Mouse (Mus musculus) left cerebral cortex, postnatal 36 days (tissue): ENCODE data around the gene Slc9a3r2. TPM values are rescaled to one million over a fixed set of nuclear protein-coding genes. Genes with fewer than 3 reads are reported as not detected.

Experiments
- DNase-seq, 2 experiments: peaks; one replicate each; pipeline ENCODE4 v3.0.0; 2021 to 2022; ENCODE audit warnings: low spot score in 2 of 2, mixed read lengths in 1 of 2
- intact Hi-C: fragments of 180-260 bp; cut with DNase I; formaldehyde crosslinking; loops from one replicate; pipeline ENCODE4 v1.15.1; 2025
- total RNA-seq, 2 experiments: library from RNA; stranded (reverse); gene quantifications; 2 replicates each; pipeline ENCODE4 v1.2.3; 2021

Slc9a3r2 gene
- total RNA-seq = 10 to 100 TPM; 51.0 to 51.2 TPM

DNA sequence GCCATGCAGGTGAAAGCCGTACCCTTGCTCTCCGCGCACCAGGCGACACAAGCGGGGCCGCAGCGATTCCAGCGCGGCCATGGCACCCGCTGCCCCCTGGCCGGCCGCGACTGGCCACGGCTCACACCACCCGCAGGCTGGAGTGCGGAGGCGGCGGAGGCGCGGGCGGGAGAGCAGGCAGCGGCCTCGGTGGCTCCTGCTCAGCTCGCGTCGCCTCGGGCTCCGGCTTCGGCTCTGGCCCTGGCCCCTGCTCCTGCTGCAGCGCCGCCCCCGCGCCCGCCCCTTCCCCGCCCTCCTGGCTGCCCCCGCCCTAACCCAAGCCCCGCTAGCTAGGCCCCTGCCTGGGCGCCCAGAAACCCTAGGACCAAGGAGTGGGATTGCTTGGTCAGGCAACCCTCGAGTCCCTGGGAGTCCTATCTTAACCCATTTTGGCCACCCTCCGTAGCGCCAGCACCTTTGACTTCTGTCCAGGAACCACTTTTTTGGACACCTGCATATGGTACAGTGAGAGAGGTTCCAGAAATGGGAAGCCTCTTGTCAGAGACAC is at the start of gene Slc9a3r2:
Gene Slc9a3r2 (minus strand): TSS at position 258 of the 547 bp plus-strand sequence.
- intact Hi-C loops = loop anchor here (5.0 kb wide), 1 partner anchor 113 kb away; no protein-coding TSS in a partner anchor
- peak in 1 of 2 experiments; percentile 45 for DNase-seq

DNA sequence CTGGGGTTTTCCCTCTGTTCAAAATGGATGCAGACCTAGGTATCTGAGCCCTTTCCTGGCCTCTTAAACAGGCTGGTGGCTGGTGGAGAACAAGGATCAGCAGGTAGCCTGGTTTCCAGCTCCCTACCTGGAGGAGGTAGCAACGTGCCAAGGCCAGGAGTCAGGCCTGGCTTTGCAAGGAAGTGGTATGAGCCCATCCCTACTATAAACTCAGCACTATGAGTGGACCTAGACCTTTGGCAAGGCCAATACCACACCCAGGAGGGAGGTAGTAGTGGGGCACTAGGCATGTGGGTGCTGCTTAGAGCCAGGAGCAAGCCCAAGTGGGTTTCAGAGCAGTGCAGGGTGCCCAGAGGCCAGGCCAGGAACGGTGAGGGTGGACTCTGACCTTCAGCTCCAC is 49.3 kb upstream of the Slc9a3r2 start:
- no peak for DNase-seq
- intact Hi-C loops = no loop called here

DNA sequence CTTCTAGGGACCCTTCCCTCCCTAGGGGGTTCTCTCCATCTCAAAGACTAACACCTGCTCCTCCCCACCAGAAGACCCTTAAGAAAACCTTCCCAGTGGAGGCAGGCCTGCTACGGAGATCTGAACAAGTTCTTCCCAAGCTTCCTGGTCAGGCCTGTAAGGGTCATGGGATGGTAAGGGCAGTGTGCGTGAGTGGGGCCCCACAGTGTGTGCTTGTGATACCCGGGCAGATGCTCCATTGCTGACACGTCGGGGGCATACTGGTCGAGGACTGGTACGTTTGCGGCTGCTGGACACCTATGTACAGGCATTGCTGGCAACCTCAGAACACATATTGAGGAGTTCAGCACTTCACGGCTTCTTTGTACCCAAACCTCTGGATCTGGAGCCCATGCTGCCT is 48.6 kb upstream of the Slc9a3r2 start:
- no peak for DNase-seq
- intact Hi-C loops = no loop called here

DNA sequence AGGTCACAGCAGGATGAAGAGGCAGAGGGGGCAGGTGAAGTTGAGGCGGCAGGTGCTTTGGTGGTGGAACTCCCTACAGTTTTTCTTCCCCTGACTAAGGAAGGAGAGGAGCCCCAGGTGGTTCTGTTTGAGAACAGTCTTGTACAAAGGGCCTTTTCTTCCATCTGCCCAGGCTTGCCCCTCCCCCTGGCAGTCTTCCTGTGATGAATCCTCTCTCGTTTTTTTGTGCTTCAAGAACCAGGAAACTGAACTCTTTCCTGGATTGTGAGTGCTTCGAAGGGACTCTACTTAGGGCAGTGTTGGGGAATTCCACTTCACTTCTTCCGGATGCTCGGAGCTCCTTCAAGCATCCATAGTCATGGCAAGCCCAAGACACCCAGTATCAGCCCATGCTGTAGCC is 47.9 kb upstream of the Slc9a3r2 start:
- intact Hi-C loops = no loop called here
- no peak for DNase-seq

DNA sequence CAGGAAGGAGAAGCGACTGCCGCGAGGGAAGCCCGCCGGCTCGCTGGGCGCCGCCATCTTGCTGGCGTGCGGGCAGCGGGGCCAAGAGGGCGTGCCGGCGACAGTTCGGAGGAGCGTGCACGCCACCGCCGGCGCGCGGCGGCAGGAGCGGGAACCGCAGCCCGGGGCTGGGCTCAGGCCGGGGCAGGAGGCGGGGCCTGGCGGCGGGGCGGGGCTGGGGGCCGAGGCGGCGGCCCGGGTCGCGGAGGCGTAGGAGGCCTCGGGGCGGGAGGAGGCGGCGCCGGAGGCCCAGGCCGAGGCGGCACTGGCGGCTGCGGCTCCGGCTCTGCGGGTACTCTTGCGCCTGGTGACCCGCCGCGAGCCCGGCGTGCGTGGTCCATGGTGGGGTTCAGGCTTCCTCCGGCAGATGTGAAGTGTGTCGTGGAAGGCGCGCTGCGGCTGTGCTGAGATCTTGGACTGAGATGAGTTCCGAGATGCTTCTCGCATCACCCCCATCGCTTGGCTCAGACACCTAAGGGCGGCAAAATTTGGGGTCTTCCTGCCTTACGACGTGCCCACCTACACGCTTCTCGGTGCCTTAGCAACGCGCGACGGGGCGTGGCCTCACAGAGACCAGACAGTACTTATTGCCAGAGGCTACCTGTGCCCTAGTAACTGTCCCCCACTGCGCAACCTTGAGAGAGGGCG is 46.0 kb upstream of the Slc9a3r2 start, which contains the start of the genes Gfer and Noxo1:
Gene Gfer (minus strand): TSS at position 146 of the 687 bp plus-strand sequence.
Gene Noxo1 (plus strand): TSS at position 224 of the 687 bp plus-strand sequence.
- peak; percentile 81 to 87 for DNase-seq
- intact Hi-C loops = no loop called here

DNA sequence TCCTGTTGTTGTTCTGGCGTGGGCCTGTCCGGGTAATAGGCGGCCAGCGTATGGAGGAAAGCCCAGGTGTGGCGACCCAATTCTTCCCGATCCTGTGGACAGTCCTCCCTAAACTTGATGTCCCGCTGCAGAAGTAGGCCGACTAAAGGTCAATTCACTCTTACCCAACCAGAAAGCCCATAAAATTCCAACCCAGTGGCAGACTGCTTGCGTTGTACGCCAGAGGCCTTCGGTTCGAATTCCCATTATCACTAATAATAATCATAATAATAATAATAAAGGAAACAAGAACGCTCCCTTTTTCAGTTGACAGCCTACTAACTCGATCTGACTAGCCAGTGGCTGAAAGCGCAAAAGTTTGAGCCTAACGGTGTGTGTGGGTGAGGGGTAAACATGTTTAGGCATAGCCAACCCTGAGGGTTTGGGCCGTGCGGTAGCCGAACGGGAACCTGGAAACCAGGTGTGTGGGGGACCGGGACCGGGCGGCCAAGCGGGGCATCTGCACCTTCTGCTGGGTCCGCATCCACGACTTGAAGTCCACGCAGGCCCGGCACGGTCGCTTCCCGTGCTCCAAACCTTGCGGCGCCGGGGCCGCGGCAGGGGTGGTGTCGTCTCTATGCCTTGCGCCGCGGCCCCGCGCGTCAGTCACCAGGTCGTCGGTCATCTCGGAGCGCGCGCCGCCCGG is 45.3 kb upstream of the Slc9a3r2 start:
- intact Hi-C loops = no loop called here
- no peak for DNase-seq

DNA sequence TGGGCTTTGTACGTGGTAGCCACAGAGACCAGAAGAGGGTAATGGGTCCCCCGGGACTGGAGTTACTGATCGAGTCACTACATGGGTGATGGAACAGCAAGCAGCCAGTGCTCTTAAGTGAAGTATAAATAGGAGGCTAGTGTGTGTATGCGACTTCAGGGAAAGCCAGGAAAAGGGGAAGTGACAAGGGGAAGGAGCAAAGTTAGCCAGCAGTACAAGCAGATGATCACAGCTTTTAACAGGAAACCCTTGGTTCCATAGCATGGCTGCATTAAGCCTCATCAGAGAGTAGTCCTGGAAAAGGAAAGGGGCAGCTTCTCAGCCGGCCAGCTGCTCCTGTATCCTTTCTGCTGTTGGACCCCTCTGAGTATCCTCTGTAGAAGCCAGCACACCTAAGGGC is 42.3 kb upstream of the Slc9a3r2 start:
- intact Hi-C loops = no loop called here
- no peak for DNase-seq

DNA sequence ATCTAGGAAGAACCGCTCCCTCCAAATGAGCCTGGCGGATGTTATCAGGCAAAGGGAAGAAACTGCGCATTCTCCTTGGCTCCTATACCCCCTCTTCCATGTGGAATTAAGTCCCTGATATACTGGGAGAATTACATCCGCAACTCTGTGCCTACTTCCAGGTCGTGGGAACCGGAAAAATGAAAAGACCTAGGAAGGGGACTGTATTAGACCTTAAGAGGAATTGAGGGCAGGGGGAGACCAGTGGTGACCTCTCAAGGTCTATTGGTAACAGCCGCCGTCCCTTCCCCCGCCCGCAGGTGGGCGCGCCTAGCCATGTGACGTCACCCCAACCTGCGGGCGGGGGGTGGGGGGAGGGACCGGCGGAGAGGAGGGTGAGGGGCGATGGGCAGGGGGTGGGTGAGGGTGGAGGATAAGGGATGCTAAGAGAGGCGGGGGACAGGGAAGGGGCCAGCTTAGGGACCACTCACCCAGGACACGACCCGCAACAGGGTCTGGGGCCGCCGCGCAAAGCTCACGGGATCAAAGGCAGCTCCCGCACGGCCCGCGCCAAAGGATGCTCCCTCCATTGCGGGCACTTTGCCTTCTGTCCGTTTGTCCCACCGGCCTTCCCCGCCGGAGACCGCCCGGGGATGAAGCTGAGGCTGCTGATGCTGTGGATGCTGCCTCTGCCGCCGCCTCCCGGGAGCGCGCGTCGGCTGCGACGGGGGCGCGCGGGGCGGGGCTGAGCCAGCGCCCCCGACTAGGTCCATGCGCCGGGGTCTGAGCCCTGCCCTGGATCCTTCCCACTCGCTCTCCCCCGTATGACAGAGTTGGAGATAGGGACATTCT is 39.3 kb upstream of the Slc9a3r2 start, which contains the start of gene Syngr3:
Gene Syngr3 (minus strand): TSS at position 705 of the 831 bp plus-strand sequence.
- peak; percentile 58 to 66 for DNase-seq
- intact Hi-C loops = no loop called here

DNA sequence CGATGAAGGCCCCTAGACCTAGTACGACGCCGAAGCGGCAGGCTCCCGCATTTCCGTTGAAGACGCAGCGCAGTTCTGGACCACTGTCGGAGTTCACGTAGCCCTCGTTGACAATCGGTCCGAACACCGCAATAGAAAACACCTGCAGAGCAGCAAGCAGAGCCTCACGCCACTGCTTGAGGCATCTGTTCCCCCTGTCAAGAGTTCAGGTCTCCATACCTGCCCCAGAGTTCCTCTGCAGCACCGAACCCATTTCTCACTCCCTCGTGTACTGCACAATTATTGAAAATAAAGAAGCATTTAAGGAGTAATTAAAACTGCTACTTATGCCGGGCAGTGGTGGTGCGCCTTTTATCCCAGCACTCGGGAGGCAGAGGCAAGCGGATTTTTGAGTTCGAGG is 37.5 kb upstream of the Slc9a3r2 start:
- no peak for DNase-seq
- intact Hi-C loops = no loop called here

DNA sequence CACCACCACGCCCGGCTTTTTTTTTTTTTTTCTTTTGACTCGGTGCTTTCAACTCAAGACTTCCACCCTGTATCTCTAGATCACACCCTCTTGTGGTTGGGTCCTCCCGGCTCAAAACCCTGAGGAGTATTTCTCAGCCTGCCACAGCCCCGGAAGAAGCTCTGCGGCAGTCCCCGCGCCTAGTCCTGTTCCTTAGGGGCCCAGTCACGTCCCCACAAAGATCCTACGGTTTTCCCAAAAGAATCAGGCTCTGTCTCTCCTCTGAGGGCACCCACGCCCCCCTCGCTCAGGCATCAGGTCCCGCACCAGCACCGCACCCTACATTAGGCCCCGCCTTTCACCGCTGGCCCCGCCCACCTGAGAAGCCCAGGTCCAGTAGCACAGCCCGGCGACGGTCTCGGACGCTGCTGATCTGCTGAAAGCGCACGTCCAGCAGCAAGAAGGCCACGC is 37.0 kb upstream of the Slc9a3r2 start:
- intact Hi-C loops = no loop called here
- DNase-seq = no peak

DNA sequence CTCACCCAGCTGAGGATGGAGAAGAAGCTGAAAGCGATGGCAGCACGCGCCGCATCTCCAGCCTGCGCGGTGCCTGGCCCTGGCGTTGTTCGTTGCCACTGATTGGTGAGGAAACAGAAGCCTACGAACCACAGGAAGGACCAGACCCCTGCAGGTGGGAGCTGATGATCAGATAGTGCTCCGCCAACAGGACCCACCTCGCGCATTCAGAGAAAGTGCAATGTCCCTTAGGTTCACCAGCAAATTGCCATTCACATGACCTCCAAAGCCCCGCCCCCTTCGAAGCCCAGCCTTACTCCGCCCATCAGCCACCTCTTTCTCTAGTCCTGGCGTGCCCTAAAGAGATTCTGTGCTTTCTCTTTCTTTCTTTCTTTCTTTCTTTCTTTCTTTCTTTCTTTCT is 36.4 kb upstream of the Slc9a3r2 start:
- intact Hi-C loops = no loop called here
- DNase-seq = no peak

DNA sequence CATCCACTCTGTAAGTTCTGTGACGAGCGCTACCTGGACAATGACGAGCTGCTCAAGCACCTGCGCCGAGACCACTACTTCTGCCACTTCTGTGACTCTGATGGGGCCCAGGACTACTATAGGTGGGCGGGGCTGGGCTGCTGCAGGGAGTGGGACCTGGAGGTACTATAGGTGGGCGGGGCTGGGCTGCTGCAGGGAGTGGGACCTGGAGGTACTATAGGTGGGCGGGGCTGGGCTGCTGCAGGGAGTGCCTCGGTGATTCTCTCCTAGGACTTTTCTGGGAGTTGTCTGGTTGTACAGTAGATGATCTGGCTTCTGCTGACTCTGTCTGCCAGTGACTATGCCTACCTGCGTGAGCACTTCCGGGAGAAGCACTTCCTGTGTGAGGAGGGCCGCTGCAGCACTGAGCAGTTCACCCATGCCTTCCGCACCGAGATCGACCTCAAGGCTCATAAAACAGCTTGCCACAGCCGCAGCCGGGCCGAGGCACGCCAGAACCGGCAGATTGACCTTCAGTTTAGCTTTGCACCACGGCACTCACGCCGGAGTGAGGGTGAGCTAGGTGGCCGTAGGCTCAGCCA is 27.5 kb upstream of the Slc9a3r2 start:
- no peak for DNase-seq
- intact Hi-C loops = no loop called here

DNA sequence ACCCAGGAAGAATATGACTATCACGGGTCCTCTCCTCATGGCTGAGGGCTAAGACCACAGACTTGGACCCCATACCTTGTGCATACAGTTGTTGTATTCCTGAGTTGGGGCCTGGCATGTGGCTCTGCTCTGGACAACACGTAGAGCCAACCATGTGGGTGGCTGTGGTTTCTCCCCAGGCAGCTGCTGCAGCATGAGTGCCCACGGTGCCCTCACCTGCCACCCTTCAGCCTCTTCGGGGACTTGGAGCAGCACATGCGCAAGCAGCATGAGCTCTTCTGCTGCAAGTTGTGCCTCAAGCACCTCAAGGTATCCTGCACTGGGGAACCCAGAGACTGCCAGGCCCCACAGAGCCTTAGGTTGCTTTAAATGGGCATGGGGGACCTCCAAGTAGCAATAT is 26.8 kb upstream of the Slc9a3r2 start:
- no peak for DNase-seq
- intact Hi-C loops = no loop called here

DNA sequence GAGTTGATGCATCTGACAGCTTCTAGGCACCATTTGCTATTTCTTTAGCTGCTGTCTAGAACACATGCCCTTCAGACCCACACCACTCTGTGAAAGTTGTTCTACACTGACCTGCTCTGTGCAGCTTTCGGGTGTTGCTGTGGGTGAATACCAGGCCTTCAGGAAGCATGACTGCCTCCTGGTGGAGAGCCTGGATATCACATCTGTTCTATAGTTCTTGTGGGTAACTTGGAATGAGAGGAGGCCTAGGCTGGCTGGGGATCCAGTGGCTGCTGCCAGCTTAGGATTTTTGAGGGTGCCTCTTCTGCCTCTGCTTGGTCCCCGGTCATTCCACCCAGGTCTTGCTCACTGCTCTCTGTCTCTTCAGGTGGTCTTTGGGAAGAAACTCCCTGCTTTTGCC is 26.1 kb upstream of the Slc9a3r2 start:
- intact Hi-C loops = no loop called here
- DNase-seq = no peak

DNA sequence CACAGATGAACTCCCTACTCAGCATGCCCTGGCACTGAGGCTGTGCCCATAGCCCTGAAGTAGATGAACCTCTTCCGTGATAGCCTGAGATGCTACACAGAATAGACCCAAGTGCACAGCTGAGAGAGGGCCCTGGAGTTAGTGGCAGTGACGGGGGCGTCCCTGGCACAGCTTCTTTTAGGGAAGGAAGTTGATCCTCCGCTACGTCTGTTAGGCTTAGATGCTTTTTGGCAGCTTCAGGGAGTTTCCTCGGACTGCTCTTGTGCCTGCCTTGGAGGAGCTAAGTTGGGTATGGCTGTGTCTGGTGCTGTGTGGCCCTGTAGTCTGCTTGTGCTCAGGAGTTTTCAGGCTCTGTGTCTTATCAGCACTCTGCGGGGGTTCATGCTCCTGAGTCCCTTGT is 24.1 kb upstream of the Slc9a3r2 start:
- peak; percentile 64 to 73 for DNase-seq
- intact Hi-C loops = no loop called here

DNA sequence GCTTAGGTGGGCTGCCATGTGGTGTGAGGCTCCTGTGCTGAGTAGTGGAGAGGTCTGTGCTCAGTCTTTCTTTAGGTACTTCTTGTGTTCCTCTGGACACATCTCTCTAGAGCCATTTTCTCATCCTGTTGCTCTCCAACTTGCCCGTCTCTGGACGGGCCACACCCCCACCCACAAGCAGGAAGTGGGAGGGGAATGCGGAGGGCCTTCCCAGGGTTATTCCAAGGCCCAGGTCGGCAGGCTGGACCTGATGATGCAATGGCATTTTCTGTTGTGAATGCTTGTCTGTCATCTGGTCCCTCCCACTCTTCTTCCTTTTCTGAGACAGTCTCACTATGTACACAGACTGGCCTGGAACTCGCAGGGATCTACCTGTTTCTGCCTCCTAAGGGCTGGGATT is 22.0 kb upstream of the Slc9a3r2 start:
- intact Hi-C loops = no loop called here
- no peak for DNase-seq

DNA sequence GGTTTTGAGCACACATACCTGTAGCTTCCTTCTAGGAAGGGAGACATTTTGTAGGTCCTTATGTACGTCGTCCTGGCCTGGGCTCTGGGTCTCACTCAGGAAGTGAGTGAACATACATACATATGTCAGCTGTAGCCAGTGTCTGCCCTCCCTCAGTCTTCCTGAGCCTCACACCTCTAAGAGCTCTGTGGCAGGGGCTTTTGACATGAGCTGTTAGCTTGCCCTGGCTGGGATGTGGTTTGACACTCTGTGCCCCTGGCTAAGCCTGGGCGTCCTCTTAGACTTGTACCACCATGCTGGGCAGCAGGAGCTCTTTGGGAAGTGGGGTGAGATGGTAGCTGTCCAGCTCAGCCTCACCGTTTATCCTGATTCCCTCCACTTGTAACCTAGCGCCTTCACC is 21.2 kb upstream of the Slc9a3r2 start:
- no peak for DNase-seq
- intact Hi-C loops = no loop called here

DNA sequence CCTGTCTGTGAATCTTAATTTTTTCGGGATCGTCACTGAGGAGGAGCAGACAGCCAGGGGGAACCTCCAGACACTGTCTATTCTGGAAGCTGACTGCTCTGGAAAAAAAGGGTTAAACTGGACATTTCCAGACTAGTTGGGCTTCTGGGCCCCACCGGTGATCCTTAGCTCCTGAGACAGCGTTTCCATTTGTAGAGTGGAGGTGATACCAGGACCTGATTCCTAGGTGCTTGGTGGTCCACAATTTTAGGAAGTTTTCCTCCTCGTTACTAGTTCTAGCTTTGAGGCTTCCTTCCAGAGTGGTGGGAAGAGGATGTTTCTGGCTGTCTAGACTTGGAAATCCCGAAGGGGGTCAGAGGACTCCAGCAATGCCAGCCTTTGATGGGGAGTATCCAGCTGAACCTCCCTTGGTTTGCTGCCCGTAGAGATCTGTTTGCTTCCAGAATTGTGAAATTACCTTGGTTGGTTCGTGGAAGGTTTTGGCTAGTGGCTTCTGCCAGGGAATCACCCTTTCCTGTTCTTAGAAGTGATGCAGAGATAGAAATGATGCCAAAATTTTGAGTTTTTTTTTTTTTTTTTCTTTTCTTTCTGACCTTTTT is 20.2 kb upstream of the Slc9a3r2 start:
- intact Hi-C loops = no loop called here

More for the DNA sequence above, 20.2 kb upstream of the Slc9a3r2 start:
- no peak for DNase-seq
